Mouse (Mus musculus) c-Kit-negative CD71-positive TER-119-positive erythroid progenitor cells, embryonic 14.5 days (primary cell): Measurements from ENCODE around the gene Acsl1.

Source experiments
- DNase-seq: peaks from one replicate; pipeline ENCODE4 v3.0.0-alpha.2; 2013; ENCODE audit warnings: low read depth, low spot score

Acsl1 gene

GRCm38 (mm10) chr8:46504196-46504595 lies 33.4 kb downstream of the Acsl1 start:
- no peak for DNase-seq

GRCm38 (mm10) chr8:46508488-46509395 lies 37.9 kb downstream of the Acsl1 start:
- no peak for DNase-seq

- no peak for DNase-seq
Measured at GRCm38 (mm10) chr8:46509474-46509873, 38.6 kb downstream of the Acsl1 start.

DNA sequence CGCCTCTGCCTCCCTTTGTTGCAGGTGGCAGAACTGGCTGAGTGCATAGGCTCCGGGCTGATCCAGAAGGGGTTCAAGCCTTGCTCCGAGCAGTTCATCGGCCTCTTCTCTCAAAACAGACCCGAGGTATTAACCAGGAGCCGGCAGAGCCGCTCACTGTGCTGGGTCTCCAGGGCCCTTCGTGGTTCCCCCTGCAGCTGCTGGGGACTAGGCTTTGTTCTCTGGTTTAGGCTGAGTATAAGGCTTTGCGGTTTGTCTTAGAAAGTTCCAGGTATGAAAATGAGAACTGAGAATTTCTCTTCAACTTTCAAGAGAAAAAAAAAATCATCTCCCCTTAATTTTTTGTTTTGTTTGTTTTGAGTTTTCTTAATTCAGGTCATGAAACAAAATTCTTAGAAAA lies 40.5 kb downstream of the Acsl1 start:
- no peak for DNase-seq

- no peak for DNase-seq
Measured at GRCm38 (mm10) chr8:46512538-46512937, 41.7 kb downstream of the Acsl1 start.

DNA sequence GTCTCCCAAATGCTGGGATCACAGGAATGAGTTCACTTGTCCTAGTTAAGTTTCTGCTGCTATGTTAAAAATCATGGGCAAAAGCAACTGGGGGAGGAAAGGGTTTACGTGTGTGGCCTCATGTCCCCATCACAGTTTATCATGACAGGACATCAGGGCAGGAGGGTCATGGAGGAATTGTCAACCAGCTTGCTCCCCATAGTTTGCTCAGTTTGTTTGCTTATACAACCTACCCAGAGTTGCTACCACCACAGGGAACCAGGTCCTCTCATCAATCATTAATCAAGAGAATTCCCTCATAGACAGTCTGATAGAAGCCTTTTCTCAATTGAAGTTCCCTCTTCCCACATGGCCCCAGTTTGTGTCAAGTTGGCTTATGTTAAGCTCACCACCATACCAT lies 43.2 kb downstream of the Acsl1 start:
- DNase-seq, result no peak

DNA sequence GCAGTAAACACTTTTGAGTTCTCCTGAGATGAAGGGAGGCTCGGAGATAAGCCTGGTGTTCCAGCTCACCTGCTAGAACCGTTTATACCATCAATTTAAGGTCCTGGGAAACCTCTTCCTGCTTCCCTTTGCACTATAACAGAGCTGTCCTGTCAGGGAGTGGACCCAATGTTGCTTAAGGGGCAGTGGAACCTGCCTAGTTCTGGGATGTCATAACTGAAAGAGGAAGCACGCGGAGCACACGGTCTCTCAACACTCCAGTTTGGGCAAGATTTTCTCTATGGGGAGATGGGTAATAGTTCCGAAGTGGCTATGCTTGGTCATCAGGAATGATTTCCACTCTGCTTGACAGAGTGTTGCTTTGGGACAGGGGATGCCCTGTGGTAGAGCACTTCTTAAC lies 49.8 kb downstream of the Acsl1 start:
- no peak for DNase-seq

GRCm38 (mm10) chr8:46526098-46526497 lies 55.3 kb downstream of the Acsl1 start:
- no peak for DNase-seq

DNA sequence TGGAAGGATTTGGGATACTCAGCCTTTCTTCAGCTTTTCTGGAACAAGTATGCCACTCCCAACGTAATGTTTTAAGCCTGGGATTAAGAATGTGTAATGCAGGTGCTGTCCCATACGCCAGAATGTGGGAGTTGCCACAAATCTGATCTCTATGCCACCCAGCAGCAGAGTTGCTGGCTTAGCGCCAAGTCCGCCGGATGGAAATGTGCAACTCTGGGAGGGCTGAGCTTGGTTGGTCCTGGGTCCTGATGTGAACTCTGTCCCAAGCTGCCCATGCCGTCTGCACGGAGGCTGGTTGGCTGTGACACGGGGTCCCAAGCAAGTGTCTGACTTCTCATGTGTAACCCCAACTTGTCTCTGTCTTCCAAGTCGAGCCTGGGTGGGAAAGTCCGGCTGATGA lies 56.0 kb downstream of the Acsl1 start:
- DNase-seq, result no peak

- DNase-seq, result no peak
Measured at GRCm38 (mm10) chr8:46529508-46529907, 58.7 kb downstream of the Acsl1 start.

DNA sequence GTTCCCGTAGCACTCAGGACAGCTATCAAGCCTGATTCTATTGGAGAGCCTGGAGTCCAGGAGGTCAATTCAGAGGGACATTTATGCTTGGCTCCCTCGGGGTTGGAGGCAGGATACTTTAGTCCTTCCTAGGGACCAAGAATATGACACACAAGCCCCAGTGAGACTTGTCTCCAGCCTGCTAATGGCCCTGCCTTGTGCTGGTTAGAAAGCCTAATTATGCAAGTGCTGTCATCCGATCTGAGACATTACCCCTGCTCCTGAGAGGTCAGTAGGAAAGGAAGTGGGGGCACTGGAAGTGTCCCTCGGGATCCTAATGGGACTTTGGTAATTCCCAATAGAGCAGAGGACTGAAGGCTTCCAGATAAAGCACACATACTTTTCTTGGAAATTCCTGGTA lies 59.7 kb downstream of the Acsl1 start:
- no peak for DNase-seq

- DNase-seq, result no peak
Measured at GRCm38 (mm10) chr8:46533926-46534325, 63.1 kb downstream of the Acsl1 start.

DNA sequence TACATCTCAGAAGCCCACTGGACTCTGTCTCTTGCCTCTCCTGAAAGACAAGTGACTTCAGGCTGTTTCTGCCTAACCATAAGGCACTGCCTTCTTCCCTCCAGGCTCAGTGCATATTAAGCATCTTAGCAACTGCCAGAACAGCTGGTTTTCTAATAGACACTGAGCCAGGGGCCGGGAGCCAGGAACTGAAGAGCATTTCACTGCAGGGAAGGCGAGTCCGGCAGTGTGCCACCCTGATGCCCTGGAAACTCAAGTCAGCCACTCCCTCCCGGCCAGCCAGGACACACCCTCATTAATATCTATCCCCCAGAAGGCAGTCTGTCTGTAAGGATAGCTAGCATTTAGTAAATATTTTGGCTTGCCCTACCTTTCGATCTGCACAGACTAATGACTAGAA lies 68.9 kb downstream of the Acsl1 start:
- peak; percentile 68 for DNase-seq

DNA sequence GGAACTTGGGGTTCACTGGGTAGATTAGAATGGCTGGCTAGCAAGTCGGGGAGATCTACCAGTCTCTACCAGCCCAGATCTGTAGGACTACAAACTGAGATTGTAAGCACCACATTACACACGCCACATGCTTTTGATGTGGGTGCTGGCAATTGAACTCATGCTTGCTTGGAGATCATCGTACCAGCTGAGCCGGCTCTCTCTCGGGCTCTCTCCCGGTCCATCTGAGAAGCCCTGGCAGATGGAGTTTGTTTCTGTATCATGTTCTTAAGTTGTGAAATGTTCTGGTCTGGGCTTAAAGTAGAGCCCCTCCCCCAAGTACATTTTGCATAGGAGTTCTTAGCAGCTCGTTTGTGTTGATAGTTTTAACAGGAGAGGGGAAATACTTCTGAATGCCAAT lies 72.4 kb downstream of the Acsl1 start:
- no peak for DNase-seq

DNA sequence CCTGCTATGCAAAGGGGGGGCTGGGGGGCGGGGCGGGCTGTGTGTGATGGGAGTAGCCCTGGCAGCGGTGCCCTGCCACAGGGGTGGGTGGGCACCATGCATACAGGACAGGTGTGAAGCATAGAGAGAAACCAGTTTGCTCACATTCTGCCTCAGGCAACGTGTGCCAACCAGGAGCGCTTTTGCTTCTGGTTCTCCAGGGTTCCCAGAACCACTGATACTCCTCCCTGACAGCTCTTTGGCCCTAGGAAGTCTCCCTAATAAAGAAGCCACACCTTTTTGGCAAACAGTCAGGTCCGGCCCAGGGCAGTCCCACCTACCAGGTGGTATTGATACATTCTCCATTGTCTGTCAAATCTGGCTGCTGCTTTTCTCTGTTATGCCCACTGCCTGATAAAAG lies 72.8 kb downstream of the Acsl1 start:
- DNase-seq, result no peak

DNA sequence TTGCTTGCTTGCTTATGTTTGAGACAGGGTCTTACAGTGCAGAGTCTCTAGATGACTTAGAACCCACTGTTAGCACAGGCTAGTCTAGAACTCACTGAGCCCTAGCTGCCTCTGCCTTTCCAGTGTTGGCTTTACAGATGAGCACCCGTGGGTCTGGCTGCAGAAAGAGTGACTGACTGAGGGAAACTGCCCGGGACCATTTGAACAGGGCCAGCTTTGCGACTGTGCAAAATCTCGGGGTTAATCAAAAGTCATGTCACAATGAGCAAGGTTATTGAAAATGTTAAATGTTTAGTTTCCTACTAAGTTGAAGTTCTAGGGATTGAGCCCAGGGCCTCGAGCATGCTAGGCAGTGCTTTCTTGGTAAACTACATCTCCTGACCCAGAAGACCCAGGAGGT lies 75.0 kb downstream of the Acsl1 start:
- DNase-seq, result no peak

DNA sequence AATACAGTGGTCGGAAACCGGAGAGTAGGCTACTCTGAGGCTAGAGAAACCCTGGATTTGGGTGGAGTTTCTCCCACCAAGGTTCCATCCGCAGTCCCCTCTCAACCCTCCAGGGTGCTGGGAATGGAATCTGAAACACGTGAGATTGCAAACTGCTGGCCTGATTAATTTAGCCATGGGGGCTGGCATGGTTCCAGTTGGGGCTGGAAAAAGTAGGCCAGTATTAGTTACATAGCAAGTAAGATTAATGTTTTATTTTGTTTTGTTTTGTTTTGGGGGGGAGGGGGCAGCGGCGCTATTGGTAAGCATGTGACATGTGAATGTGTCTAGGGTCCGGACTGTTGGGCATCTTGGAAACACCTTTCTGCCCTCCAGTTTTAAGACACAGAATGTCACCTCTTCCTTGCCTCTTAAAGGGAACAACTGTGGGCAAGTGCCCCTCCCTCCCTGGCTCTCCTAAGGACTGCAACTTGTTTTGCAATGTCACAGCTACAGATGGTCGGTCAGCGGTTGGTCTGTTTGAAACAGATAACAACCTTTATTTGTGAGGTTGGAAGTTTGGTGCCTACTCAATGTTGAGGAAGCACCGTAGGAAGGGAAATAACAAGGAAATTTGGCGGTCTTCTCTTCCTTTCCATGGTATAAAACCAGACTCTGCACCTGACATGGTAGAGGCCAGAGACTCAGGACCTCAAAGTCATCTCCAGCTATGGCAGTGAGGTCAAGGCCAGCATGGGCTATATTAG lies 75.8 kb downstream of the Acsl1 start:
- peak; percentile 88 for DNase-seq

DNA sequence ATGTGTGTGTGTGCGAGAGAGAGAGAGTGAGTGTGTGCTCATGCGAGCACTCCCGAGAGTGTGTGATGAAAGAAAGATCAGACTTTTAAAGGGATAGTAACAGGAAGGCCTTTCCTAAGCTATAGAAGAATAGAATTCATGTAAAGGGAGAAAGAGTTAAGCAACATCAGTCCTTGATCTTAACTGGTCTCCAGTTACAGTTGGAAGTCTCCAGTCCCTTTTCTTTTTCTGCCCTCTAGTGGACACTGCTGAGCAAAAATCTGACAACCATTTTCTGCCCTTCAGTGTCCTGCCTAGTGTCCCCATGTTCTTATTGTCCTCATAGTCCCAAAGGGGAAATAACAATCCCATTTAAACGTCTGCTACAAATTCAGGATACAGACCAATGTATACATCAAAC lies 76.4 kb downstream of the Acsl1 start:
- DNase-seq, result peak; percentile 87

DNA sequence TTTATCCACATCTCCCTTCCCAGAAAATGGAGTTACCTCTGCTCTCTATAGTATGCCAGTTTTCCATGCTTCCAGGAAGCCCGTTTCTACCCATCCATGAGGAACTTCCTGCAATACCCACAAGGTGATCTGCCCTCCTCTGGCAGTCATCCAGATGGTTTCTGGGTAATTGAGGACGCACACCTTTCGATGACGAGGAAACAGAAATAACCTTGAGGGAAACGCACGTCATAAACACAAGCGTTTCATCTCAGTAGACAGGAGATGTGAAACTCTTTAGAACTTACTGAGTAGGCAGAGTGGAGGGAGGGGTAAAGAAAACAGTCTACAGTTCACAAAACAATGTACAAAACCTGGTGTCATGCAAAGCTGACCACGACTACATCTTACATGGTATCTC lies 79.2 kb downstream of the Acsl1 start:
- DNase-seq, result no peak

GRCm38 (mm10) chr8:46551029-46551428 lies 80.2 kb downstream of the Acsl1 start:
- peak; percentile 72 for DNase-seq

DNA sequence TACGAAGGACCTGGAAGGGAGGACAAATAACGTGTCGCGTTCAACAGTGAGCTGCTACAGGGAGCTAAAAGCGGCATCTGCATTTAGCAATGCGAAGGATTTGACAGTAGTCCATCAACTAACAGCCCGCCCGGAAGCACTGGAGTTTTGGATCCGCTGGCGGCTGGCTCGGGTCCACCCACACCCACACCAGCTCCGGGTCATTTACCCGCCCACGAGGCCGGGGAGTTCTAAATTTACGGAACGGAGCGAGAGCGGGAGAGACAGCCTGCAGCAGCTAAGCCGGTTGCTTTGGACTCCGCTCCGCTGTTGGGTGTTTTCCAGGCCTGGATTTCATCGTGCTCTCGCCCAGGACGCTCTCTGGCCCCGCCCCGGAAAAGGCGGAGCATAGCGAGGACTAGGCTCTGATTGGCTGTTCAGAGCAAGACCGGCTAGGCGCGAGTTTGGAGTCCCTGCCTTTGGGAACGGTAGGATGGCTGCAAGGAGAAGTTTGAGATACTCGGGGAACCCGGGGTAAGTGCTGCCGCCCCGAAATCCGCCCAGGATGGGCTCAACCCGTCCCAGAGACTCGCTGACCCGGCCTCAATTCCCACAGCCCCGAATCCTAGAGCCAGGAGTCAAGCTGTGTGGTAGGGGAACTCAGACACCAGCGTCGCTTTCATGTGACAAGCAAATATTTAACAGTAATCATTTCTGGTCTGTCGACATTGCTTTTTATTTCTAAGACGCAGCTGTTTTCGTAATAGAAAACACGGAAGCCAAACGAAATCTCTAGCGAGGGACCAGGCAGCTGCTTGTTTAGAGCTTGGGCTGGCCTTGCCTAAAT lies 81.0 kb downstream of the Acsl1 start, which contains the start of gene Cenpu:
Gene Cenpu (plus strand): TSS at position 414 of the 826 bp plus-strand sequence.
- peak; percentile 100 for DNase-seq

- DNase-seq, result no peak
Measured at GRCm38 (mm10) chr8:46552441-46552765, 81.6 kb downstream of the Acsl1 start.
